ENCODE assay signal across 26 mouse cellular contexts in the genomic region with DNA sequence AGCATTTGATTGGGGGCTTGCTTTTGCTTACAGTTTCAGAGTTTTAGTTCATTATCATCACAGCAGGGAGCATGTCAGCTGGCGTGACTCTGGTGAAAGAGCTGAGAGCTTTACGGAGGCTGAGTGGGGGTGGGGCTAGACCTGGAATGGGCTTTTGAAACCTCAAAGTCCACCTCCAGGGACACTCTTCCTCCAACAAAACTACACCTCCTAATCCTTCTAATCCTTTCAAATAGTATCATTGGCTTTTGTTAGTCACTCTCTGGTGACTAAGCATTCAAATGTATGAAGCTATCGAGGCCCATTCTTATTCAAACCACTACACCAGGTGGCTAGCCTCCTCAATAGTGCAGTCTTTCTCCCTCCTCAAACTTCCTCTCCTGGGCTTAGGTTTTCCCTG. TPM values are rescaled to one million over a fixed set of nuclear protein-coding genes. Genes with fewer than 3 reads are reported as not detected.
A peak's percentile ranks its signal among the peaks of the same experiment; 100 is the strongest.
DNase-seq lines count a peak whose midpoint lies in the region; ATAC-seq lines count a peak whose summit lies in the region.
"Had no signal": no experiment of that assay in that cellular context is flagged by ENCODE, and none has a peak within 500 bp of the region (broad histone marks: within the 10 kb centered on the region; RNA-seq: fewer than 3 reads in every experiment).

No protein-coding gene starts in this region.

- H3K4me1 ChIP-seq in forebrain, embryonic 11.5 days (replicated peaks; ENCODE audit: control insufficient read depth, insufficient read depth, low read length), result no peaks in the 10 kb centered on the region
- no peaks in the 10 kb centered on the region for H3K4me1 ChIP-seq in forebrain, embryonic 15.5 days
- H3K4me1 ChIP-seq in stomach, embryonic 15.5 days, result peaks cover 19% of the 10 kb centered on the region
- H3K4me1 ChIP-seq in forebrain, embryonic 13.5 days, result no peaks in the 10 kb centered on the region
- H3K4me1 ChIP-seq: embryonic facial prominence, embryonic 12.5 days; forebrain, embryonic 12.5 days; hindbrain, embryonic 12.5 days had no signal

- H3K36me3 ChIP-seq in forebrain, embryonic 11.5 days (ENCODE audit: control insufficient read depth, insufficient read depth, low read length), result no peaks in the 10 kb centered on the region; the same call in 1 of the 2 replicates
- H3K36me3 ChIP-seq in forebrain, embryonic 15.5 days, result no peaks in the 10 kb centered on the region
- H3K36me3 ChIP-seq in stomach, embryonic 15.5 days, result no peaks in the 10 kb centered on the region
- H3K36me3 ChIP-seq in forebrain, embryonic 13.5 days (ENCODE audit: poor library complexity, severe bottlenecking), result no peaks in the 10 kb centered on the region
- H3K36me3 ChIP-seq: embryonic facial prominence, embryonic 12.5 days; forebrain, embryonic 12.5 days; heart, embryonic 10.5 days; hindbrain, embryonic 12.5 days had no signal

- H3K4me3 ChIP-seq in forebrain, embryonic 11.5 days (ENCODE audit: low read depth, low read length), result no peak overlapping the region
- no peak overlapping the region for H3K4me3 ChIP-seq in forebrain, embryonic 15.5 days
- H3K4me3 ChIP-seq in stomach, embryonic 15.5 days (replicated peaks), result no peak overlapping the region
- H3K4me3 ChIP-seq in forebrain, embryonic 13.5 days, result no peak overlapping the region
- H3K4me3 ChIP-seq: embryonic facial prominence, embryonic 12.5 days; forebrain, embryonic 12.5 days; heart, embryonic 10.5 days; hindbrain, embryonic 12.5 days had no signal

- 16% methylated on average over 3 of the region's 3 CpGs for WGBS in forebrain, embryonic 11.5 days
- WGBS in forebrain, embryonic 15.5 days, result 11% methylated on average over 3 of the region's 3 CpGs
- WGBS in stomach, embryonic 15.5 days, result 70% methylated on average over 3 of the region's 3 CpGs
- 19% methylated on average over 3 of the region's 3 CpGs for WGBS in forebrain, embryonic 13.5 days

- peak; percentile 5 for DNase-seq in forebrain, embryonic 11.5 days (ENCODE audit: low spot score)
- peak; percentile 98 for DNase-seq in ES-CJ7 (ENCODE audit: low read depth, low spot score)
- peak; percentile 97 for DNase-seq in ZHBTc4 (ENCODE audit: low read depth, low spot score)
- no peak for DNase-seq in lung, postnatal 36 days
- DNase-seq in cerebellum, postnatal 4 days (ENCODE audit: low spot score in 2 of 2), result no peak
- DNase-seq: adrenal gland, postnatal 10 days; B cell, adult 2 months; cerebellum, adult 11 months; cerebellum, adult 8-10 months; cerebellum, postnatal 14 days; gastrocnemius, postnatal 36 days; heart, adult 11 months; heart, postnatal 10 days; heart, postnatal 4 days had no signal

- H3K27me3 ChIP-seq in forebrain, embryonic 11.5 days (ENCODE audit: control insufficient read depth, insufficient read depth, low read length), result no peaks in the 10 kb centered on the region
- H3K27me3 ChIP-seq in forebrain, embryonic 15.5 days, result no peaks in the 10 kb centered on the region
- no peaks in the 10 kb centered on the region for H3K27me3 ChIP-seq in stomach, embryonic 15.5 days (replicated peaks)
- H3K27me3 ChIP-seq in forebrain, embryonic 13.5 days, result no peaks in the 10 kb centered on the region
- H3K27me3 ChIP-seq: embryonic facial prominence, embryonic 12.5 days; forebrain, embryonic 12.5 days; hindbrain, embryonic 12.5 days had no signal

- no peak for ATAC-seq in forebrain, embryonic 11.5 days (replicated peaks; ENCODE audit: low FRiP score)
- no peak for ATAC-seq in forebrain, embryonic 15.5 days (replicated peaks)
- ATAC-seq in stomach, embryonic 15.5 days (ENCODE audit: insufficient read depth, low FRiP score, low read depth), result no peak
- ATAC-seq in forebrain, embryonic 13.5 days, result no peak
- ATAC-seq: hindbrain, embryonic 16.5 days; inflammation-experienced regulatory T-cells, adult 6 months had no signal

- no peak overlapping the region for H3K27ac ChIP-seq in forebrain, embryonic 11.5 days (ENCODE audit: low read depth, low read length)
- H3K27ac ChIP-seq in forebrain, embryonic 15.5 days (replicated peaks), result no peak overlapping the region
- peak overlapping the region; percentile 61; the same call in 1 of the 2 replicates for H3K27ac ChIP-seq in stomach, embryonic 15.5 days
- H3K27ac ChIP-seq in forebrain, embryonic 13.5 days, result no peak overlapping the region
- H3K27ac ChIP-seq: embryonic facial prominence, embryonic 12.5 days; forebrain, embryonic 12.5 days; heart, embryonic 10.5 days; hindbrain, embryonic 12.5 days had no signal

- H3K9ac ChIP-seq in forebrain, embryonic 11.5 days (ENCODE audit: low read length), result no peak overlapping the region
- no peak overlapping the region for H3K9ac ChIP-seq in forebrain, embryonic 15.5 days (replicated peaks)
- no peak overlapping the region for H3K9ac ChIP-seq in stomach, embryonic 15.5 days
- H3K9ac ChIP-seq in forebrain, embryonic 13.5 days, result no peak overlapping the region
- H3K9ac ChIP-seq: embryonic facial prominence, embryonic 12.5 days; forebrain, embryonic 12.5 days; hindbrain, embryonic 12.5 days had no signal

- H3K9me3 ChIP-seq in forebrain, embryonic 11.5 days (ENCODE audit: control insufficient read depth, low read length), result no peaks in the 10 kb centered on the region
- H3K9me3 ChIP-seq in forebrain, embryonic 15.5 days, result no peaks in the 10 kb centered on the region
- H3K9me3 ChIP-seq in stomach, embryonic 15.5 days, result no peaks in the 10 kb centered on the region
- peaks cover 3% of the 10 kb centered on the region; the same call in 1 of the 2 replicates for H3K9me3 ChIP-seq in forebrain, embryonic 13.5 days (replicated peaks)
- H3K9me3 ChIP-seq: embryonic facial prominence, embryonic 12.5 days; heart, embryonic 10.5 days had no signal

- no peak overlapping the region for H3K4me2 ChIP-seq in forebrain, embryonic 11.5 days (ENCODE audit: low read depth, low read length, severe bottlenecking)
- H3K4me2 ChIP-seq in forebrain, embryonic 15.5 days (replicated peaks), result no peak overlapping the region
- no peak overlapping the region for H3K4me2 ChIP-seq in stomach, embryonic 15.5 days
- no peak overlapping the region for H3K4me2 ChIP-seq in forebrain, embryonic 13.5 days
- H3K4me2 ChIP-seq: embryonic facial prominence, embryonic 12.5 days; forebrain, embryonic 12.5 days; hindbrain, embryonic 12.5 days had no signal

RNA-seq across cellular contexts. Expression of a gene that starts 1.8 kb away (rescaled TPM):
- not detected in 2 replicates for polyA plus RNA-seq in forebrain, embryonic 11.5 days (2014; fragmentation: Nextera tagmentation; extraction: Ambion mirVana)
- not detected in 2 replicates for polyA plus RNA-seq in forebrain, embryonic 15.5 days (2015; fragmentation: Nextera tagmentation; extraction: Ambion mirVana)
- polyA plus RNA-seq in stomach, embryonic 15.5 days (2015; fragmentation: Nextera tagmentation; extraction: Ambion mirVana), result 6.4 and 7.0 TPM in 2 replicates
- polyA plus RNA-seq in forebrain, embryonic 13.5 days (2015; fragmentation: Nextera tagmentation; extraction: Ambion mirVana), result not detected in 2 replicates
- polyA plus RNA-seq: brain, embryonic 14.5 days; cortical plate, adult 2 months; embryonic facial prominence, embryonic 12.5 days; forebrain, embryonic 12.5 days; heart, embryonic 14.5 days; hindbrain, embryonic 12.5 days; hindbrain, embryonic 16.5 days; inflammation-experienced regulatory T-cells, adult 6 months had no signal

RNA-seq across cellular contexts. Expression of a gene that starts 20.4 kb away (rescaled TPM):
- polyA plus RNA-seq in forebrain, embryonic 11.5 days (2014; fragmentation: Nextera tagmentation; extraction: Ambion mirVana), result not detected in 2 replicates
- 0.25 TPM in 1 of 2 replicates, not detected in the other for polyA plus RNA-seq in forebrain, embryonic 15.5 days (2015; fragmentation: Nextera tagmentation; extraction: Ambion mirVana)
- polyA plus RNA-seq in stomach, embryonic 15.5 days (2015; fragmentation: Nextera tagmentation; extraction: Ambion mirVana), result 0.10 TPM in 1 of 2 replicates, not detected in the other
- polyA plus RNA-seq in forebrain, embryonic 13.5 days (2015; fragmentation: Nextera tagmentation; extraction: Ambion mirVana), result not detected in 2 replicates
- polyA plus RNA-seq: brain, embryonic 14.5 days; cortical plate, adult 2 months; embryonic facial prominence, embryonic 12.5 days; forebrain, embryonic 12.5 days; heart, embryonic 10.5 days; hindbrain, embryonic 12.5 days; hindbrain, embryonic 16.5 days; inflammation-experienced regulatory T-cells, adult 6 months had no signal

RNA-seq across cellular contexts. Expression of a gene that starts 23.6 kb away (rescaled TPM):
- polyA plus RNA-seq in forebrain, embryonic 11.5 days (2014; fragmentation: Nextera tagmentation; extraction: Ambion mirVana), result 28.1 and 31.2 TPM in 2 replicates
- polyA plus RNA-seq in forebrain, embryonic 15.5 days (2015; fragmentation: Nextera tagmentation; extraction: Ambion mirVana), result 19.2 and 19.4 TPM in 2 replicates
- polyA plus RNA-seq in stomach, embryonic 15.5 days (2015; fragmentation: Nextera tagmentation; extraction: Ambion mirVana), result 26.1 and 27.9 TPM in 2 replicates
- polyA plus RNA-seq in forebrain, embryonic 13.5 days (2015; fragmentation: Nextera tagmentation; extraction: Ambion mirVana), result 21.2 and 22.9 TPM in 2 replicates

RNA-seq across cellular contexts. Expression of a gene that starts 35.7 kb away (rescaled TPM):
- 0.09 TPM in 1 of 2 replicates, not detected in the other for polyA plus RNA-seq in forebrain, embryonic 11.5 days (2014; fragmentation: Nextera tagmentation; extraction: Ambion mirVana)
- 0.06 and 0.20 TPM in 2 replicates for polyA plus RNA-seq in forebrain, embryonic 15.5 days (2015; fragmentation: Nextera tagmentation; extraction: Ambion mirVana)
- polyA plus RNA-seq in stomach, embryonic 15.5 days (2015; fragmentation: Nextera tagmentation; extraction: Ambion mirVana), result 0.08 TPM in 1 of 2 replicates, not detected in the other
- polyA plus RNA-seq in forebrain, embryonic 13.5 days (2015; fragmentation: Nextera tagmentation; extraction: Ambion mirVana), result 0.06 and 0.17 TPM in 2 replicates

RNA-seq across cellular contexts. Expression of a gene that starts 45.2 kb away (rescaled TPM):
- not detected in 2 replicates for polyA plus RNA-seq in forebrain, embryonic 11.5 days (2014; fragmentation: Nextera tagmentation; extraction: Ambion mirVana)
- not detected in 2 replicates for polyA plus RNA-seq in forebrain, embryonic 15.5 days (2015; fragmentation: Nextera tagmentation; extraction: Ambion mirVana)
- polyA plus RNA-seq in stomach, embryonic 15.5 days (2015; fragmentation: Nextera tagmentation; extraction: Ambion mirVana), result 5.9 and 10.6 TPM in 2 replicates
- polyA plus RNA-seq in forebrain, embryonic 13.5 days (2015; fragmentation: Nextera tagmentation; extraction: Ambion mirVana), result not detected in 2 replicates
- polyA plus RNA-seq: brain, embryonic 14.5 days; cortical plate, adult 2 months; embryonic facial prominence, embryonic 12.5 days; forebrain, embryonic 12.5 days; heart, embryonic 10.5 days; heart, embryonic 14.5 days; hindbrain, embryonic 12.5 days; hindbrain, embryonic 16.5 days; inflammation-experienced regulatory T-cells, adult 6 months had no signal

Comparison
In these comparisons a context has a peak if more than half of its experiments do, and no peak if none do; other contexts are left out.
1. DNase-seq: peak in forebrain, embryonic 11.5 days (single experiment), ES-CJ7 (single experiment) and ZHBTc4 (single experiment); none in lung, postnatal 36 days (single experiment) and cerebellum, postnatal 4 days (0 of 2).